Mouse (Mus musculus) spleen, adult 2 months (tissue): ENCODE results near the gene Hfe. TPM values are rescaled to one million over a fixed set of nuclear protein-coding genes. Genes with fewer than 3 reads are reported as not detected.
"Not testable (repeated sequence)": the region's sequence is repeated elsewhere in the genome, so short reads cannot be mapped to it uniquely, and the experiment has no call there.

Source experiments
- DNase-seq, 2 experiments: peaks; one replicate each; pipeline versions ENCODE4 v3.0.0 to v3.0.0-alpha.2; 2012 to 2021; ENCODE audit warnings: low spot score in 2 of 2, low read depth in 1 of 2
- H3K27ac ChIP-seq: fragments of 200-500 bp; 2 replicates; pipeline ENCODE4 v1.5.1; 2012; ENCODE audit warnings: low read length, inconsistent platforms; ENCODE audit not compliant: insufficient read depth
- H3K27me3 ChIP-seq: fragments of 200-500 bp; 2 replicates; pipeline ENCODE4 v1.6.1; 2012; ENCODE audit warnings: mild to moderate bottlenecking, moderate library complexity, low read length, inconsistent platforms; ENCODE audit not compliant: control insufficient read depth, insufficient read depth
- H3K36me3 ChIP-seq: fragments of 200-500 bp; 2 replicates; pipeline ENCODE4 v1.6.1; 2012; ENCODE audit warnings: mild to moderate bottlenecking, low read length, inconsistent platforms; ENCODE audit not compliant: control insufficient read depth, insufficient read depth
- H3K4me1 ChIP-seq: fragments of 200-500 bp; 2 replicates; pipeline ENCODE4 v1.6.1; 2011; ENCODE audit warnings: inconsistent platforms; ENCODE audit not compliant: control insufficient read depth, insufficient read depth, insufficient read length
- H3K4me3 ChIP-seq: fragments of 200-500 bp; 2 replicates; pipeline ENCODE4 v1.5.1; 2011; ENCODE audit warnings: mild to moderate bottlenecking, inconsistent platforms; ENCODE audit not compliant: insufficient read depth, insufficient read length; ENCODE audit errors: extremely low read depth
- CTCF ChIP-seq: fragments of 200-500 bp; IDR thresholded peaks from 2 replicates; pipeline ENCODE4 v1.5.1; 2011; ENCODE audit warnings: mild to moderate bottlenecking, inconsistent platforms; ENCODE audit not compliant: insufficient read depth, insufficient read length, insufficient replicate concordance; ENCODE audit errors: extremely low read depth
- POLR2A ChIP-seq: fragments of 200-500 bp; IDR thresholded peaks from 2 replicates; pipeline ENCODE4 v1.6.1; 2011; ENCODE audit warnings: low read depth, low read length, inconsistent platforms
- WGBS: fragments of 180-500 bp; shearing (Covaris S2); methylation state at CpG from one replicate; pipeline ENCODE4 v1.1.7; 2018; 5-methylcytosine and 5-hydroxymethylcytosine counted together
- polyA plus RNA-seq: library from polyadenylated mRNA; depleted of rRNA; stranded (reverse); fragments of >200 nt; gene quantifications from 2 replicates; pipeline ENCODE4 v1.2.3, GENCODE M21; 2012

Hfe gene
- polyA plus RNA-seq, 1 experiment = 26.1 TPM

DNA sequence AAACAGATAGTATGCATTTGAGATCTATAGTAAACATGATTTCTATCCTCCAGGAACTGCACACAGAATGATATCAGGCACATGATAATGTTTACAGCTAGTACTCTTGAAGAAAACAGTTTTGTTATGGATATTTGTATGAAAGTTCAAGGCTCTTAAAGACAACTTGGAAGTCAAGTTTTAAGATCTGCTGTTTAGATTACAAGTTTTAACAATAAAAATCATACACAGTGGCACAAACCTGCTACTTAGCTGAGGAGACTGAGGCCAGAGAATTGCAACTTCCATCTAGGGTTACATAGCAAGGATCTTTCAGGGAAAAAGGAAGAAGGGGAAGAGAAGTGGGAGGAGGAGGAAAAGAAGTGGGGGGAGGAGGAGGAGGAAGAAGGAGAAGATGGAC, 44.3 kb upstream of the Hfe start:
- H3K27ac ChIP-seq = no peak overlapping the region
- H3K36me3 ChIP-seq = no peaks in the 10 kb centered on the region
- H3K27me3 ChIP-seq = no peaks in the 10 kb centered on the region
- no peak for DNase-seq
- no peak overlapping the region for H3K4me3 ChIP-seq
- H3K4me1 ChIP-seq = peaks cover 2% of the 10 kb centered on the region; the same call in 1 of the 2 replicates
- TF ChIP-seq CTCF (no peak), POLR2A (no peak)

- no peak for TF ChIP-seq CTCF
- TF ChIP-seq POLR2A = no peak
- no peak for DNase-seq
- Histone ChIP-seq H3K4me1 (peaks cover 2% of the 10 kb centered on the region; the same call in 1 of the 2 replicates), H3K36me3 (no peaks in the 10 kb centered on the region), H3K4me3 (no peak overlapping the region), H3K27me3 (no peaks in the 10 kb centered on the region), H3K27ac (no peak overlapping the region)
- 71% methylated on average over 4 of the region's 4 CpGs for WGBS
Measured at GRCm38 (mm10) chr13:23753314-23754078, 42.8 kb upstream of the Hfe start.

- Histone ChIP-seq H3K4me3 (no peak overlapping the region; the same call in 1 of the 2 replicates), H3K36me3 (no peaks in the 10 kb centered on the region), H3K27ac (no peak overlapping the region), H3K27me3 (no peaks in the 10 kb centered on the region), H3K4me1 (peaks cover 2% of the 10 kb centered on the region; the same call in 1 of the 2 replicates)
- 12% methylated on average over 6 of the region's 6 CpGs for WGBS
- TF ChIP-seq POLR2A (no peak), CTCF (no peak)
- DNase-seq = no peak
Measured at GRCm38 (mm10) chr13:23752742-23753172, 42.1 kb upstream of the Hfe start.

GRCm38 (mm10) chr13:23752067-23752741, 41.5 kb upstream of the Hfe start, which contains the start of gene Hist1h3b:
Hist1h3b (plus strand) TSS chr13:23752267.
- not testable (repeated sequence) for H3K4me1 ChIP-seq, H3K27me3 ChIP-seq, H3K36me3 ChIP-seq
- Histone ChIP-seq H3K27ac (peak within 1 kb of the TSS; percentile 89), H3K4me3 (peak within 1 kb of the TSS; percentile 48)
- WGBS = under 1% methylated on average over 18 of the region's 47 CpGs
- peak; percentile 73 to 84 for DNase-seq

DNA sequence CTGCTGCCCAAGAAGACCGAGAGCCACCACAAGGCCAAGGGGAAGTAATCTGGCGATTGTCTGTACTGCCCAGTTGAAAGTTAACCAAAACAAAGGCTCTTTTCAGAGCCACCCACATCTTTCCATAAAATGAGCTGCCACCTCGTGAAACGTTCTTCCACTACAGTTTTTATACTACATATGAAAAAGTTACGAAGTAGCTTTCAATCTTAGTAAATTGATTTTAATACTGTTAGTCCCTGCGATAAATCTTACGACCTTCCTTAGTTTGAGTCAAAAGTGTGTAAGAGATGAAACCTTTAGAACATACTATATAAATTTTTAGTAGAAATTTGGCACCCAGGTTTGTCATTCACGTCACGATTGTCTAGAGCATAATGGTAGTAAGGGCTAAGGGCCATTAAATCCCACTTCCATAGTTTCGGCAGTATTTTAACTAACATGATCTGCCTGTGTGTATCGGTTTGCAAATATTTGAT, 40.9 kb upstream of the Hfe start:
- no peaks in the 10 kb centered on the region for H3K36me3 ChIP-seq
- peak overlapping the region; percentile 87 for H3K27ac ChIP-seq
- DNase-seq = no peak
- TF ChIP-seq POLR2A (no peak), CTCF (no peak)
- H3K4me1 ChIP-seq = no peaks in the 10 kb centered on the region; the same call in 1 of the 2 replicates
- peak overlapping the region; percentile 38 for H3K4me3 ChIP-seq
- no peaks in the 10 kb centered on the region for H3K27me3 ChIP-seq
- 2% methylated on average over 11 of the region's 11 CpGs for WGBS

DNA sequence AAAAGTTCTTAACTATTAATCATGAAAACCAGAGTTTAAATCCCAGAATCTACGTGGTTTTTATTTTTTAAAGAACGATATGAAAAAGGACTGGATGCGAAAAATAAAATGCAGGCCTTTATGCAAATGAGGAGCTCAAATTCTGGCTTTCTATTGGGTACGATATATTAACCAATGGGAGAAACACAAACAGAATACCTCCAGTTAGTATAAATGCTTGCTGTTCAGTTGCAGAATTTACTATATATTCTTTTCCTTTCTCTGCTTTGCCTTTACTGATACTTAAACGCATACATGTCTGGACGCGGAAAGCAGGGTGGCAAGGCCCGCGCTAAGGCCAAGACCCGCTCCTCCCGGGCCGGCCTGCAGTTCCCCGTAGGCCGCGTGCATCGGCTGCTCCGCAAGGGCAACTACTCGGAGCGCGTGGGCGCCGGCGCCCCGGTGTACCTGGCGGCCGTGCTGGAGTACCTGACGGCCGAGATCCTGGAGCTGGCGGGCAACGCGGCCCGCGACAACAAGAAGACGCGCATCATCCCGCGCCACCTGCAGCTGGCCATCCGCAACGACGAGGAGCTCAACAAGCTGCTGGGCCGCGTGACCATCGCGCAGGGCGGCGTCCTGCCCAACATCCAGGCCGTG, 40.3 kb upstream of the Hfe start, which contains the start of gene Hist1h2ab:
Gene Hist1h2ab, plus strand, starts transcription at position 288 of the 639 bp plus-strand sequence.
- H3K36me3 ChIP-seq, H3K27me3 ChIP-seq, H3K4me1 ChIP-seq: not testable (repeated sequence)
- H3K4me3 ChIP-seq = peak within 1 kb of the TSS; percentile 48
- peak; percentile 9; the same call in 1 of the 2 replicates for TF ChIP-seq POLR2A
- H3K27ac ChIP-seq = peak within 1 kb of the TSS; percentile 89
- peak in 1 of 2 experiments; percentile 66 for DNase-seq
- WGBS = 1% methylated on average over 35 of the region's 47 CpGs
